Mouse (Mus musculus): ENCODE results near the gene Pex3. TPM values are rescaled to one million over a fixed set of nuclear protein-coding genes. Genes with fewer than 3 reads are reported as not detected.

Gene Pex3
- polyA plus RNA-seq, 1 experiment from 2014 or later = 27.0 TPM

DNA sequence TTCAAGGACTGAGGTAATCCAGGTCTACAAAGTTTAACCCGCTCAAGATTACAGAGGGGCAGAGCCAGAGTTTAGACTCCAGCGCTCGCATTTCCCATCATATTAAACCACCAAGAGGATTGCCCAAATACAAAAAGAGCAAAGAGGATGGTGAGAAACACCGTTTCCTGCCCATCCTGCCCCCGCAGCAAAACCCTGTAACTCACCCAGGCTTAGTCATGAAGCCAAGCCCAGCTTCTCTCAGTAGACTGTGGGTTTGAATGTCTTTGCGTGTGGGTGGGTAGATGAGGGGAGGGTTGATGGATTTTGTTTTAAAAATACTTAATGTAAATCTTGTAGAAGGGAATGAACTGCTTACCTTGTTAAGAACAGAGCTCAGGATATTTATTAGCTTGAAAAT lies 19.5 kb upstream of the Pex3 start:
- no peaks in the 10 kb centered on the region for H3K4me1 ChIP-seq (ENCODE audit: control insufficient read depth, insufficient read depth, low read length)
- WGBS = 88% methylated on average over 6 of the region's 6 CpGs
- H3K27me3 ChIP-seq (ENCODE audit: control insufficient read depth, insufficient read depth, low read length) = no peaks in the 10 kb centered on the region; the same call in 1 of the 2 replicates
- no peak for DNase-seq (ENCODE audit: low spot score, missing footprints)
- H3K9me3 ChIP-seq (ENCODE audit: control insufficient read depth, low read length) = no peaks in the 10 kb centered on the region
- no peak overlapping the region for H3K27ac ChIP-seq (ENCODE audit: low read depth, low read length)
- no peak overlapping the region for H3K4me2 ChIP-seq
- no peak overlapping the region for H3K4me3 ChIP-seq (ENCODE audit: low read depth, low read length)
- no peak for ATAC-seq (ENCODE audit: low FRiP score)
- H3K9ac ChIP-seq (ENCODE audit: low read length) = no peak overlapping the region
- H3K36me3 ChIP-seq (ENCODE audit: control insufficient read depth, insufficient read depth, low read length) = no peaks in the 10 kb centered on the region

DNA sequence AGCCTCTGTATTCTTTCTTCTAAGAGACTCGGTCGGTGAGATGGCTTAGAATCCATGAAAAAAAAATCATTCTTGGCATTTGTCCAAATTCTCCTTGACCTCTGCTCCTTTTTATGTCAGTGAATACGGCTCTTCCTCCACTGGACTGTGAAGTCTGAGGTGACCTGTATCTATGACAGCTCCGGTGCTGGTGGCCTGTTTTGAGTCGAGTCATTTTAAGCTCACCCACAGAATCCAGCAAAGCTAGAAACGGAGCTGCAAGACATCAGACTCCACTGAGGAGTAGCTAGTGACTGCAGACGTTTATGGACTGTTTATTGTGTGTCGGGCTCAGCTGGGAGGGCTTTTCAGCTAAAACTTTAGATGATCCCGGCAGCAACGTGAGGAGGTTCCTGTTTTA lies 19.1 kb upstream of the Pex3 start:
- Histone ChIP-seq H3K9me3 (ENCODE audit: control insufficient read depth, low read length) (no peaks in the 10 kb centered on the region), H3K9ac (ENCODE audit: low read length) (no peak overlapping the region), H3K4me3 (ENCODE audit: low read depth, low read length) (no peak overlapping the region), H3K27me3 (ENCODE audit: control insufficient read depth, insufficient read depth, low read length) (no peaks in the 10 kb centered on the region; the same call in 1 of the 2 replicates), H3K27ac (ENCODE audit: low read depth, low read length) (no peak overlapping the region), H3K36me3 (ENCODE audit: control insufficient read depth, insufficient read depth, low read length) (no peaks in the 10 kb centered on the region), H3K4me1 (ENCODE audit: control insufficient read depth, insufficient read depth, low read length) (no peaks in the 10 kb centered on the region), H3K4me2 (no peak overlapping the region)
- DNase-seq (ENCODE audit: low spot score, missing footprints) = no peak
- WGBS = 70% methylated on average over 10 of the region's 10 CpGs
- no peak for ATAC-seq (ENCODE audit: low FRiP score)

GRCm38 (mm10) chr10:13570697-13571538 lies 18.0 kb upstream of the Pex3 start:
- Histone ChIP-seq H3K27me3 (ENCODE audit: control insufficient read depth, insufficient read depth, low read length) (no peaks in the 10 kb centered on the region; the same call in 1 of the 2 replicates), H3K36me3 (ENCODE audit: control insufficient read depth, insufficient read depth, low read length) (no peaks in the 10 kb centered on the region), H3K4me1 (ENCODE audit: control insufficient read depth, insufficient read depth, low read length) (no peaks in the 10 kb centered on the region), H3K4me3 (ENCODE audit: low read depth, low read length) (no peak overlapping the region), H3K27ac (ENCODE audit: low read depth, low read length) (no peak overlapping the region), H3K4me2 (no peak overlapping the region), H3K9me3 (ENCODE audit: control insufficient read depth, low read length) (no peaks in the 10 kb centered on the region), H3K9ac (ENCODE audit: low read length) (no peak overlapping the region)
- 56% methylated on average over 9 of the region's 9 CpGs for WGBS
- no peak for DNase-seq (ENCODE audit: low spot score, missing footprints)
- peak; percentile 56; the same call in 1 of the 2 replicates for ATAC-seq (ENCODE audit: low FRiP score)

DNA sequence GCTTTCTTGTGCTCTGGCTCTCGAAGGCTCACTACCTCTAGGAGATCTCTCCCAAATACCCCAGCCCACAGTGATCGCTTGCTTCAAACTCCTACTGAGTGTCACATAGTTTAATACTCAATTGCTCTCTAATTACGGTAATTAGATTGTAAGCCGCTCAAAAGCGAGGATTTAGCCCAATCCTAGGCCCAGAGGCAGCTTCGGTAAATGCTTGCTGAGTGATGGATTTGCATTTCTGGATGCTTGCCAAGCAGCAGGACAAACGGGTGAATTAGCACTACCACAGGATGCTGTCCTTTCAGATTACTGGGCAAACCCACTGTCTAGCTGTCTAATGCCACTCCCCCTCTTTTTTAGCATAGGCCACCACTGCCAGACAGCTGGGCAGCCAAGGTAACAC lies 16.9 kb upstream of the Pex3 start:
- H3K27ac ChIP-seq (ENCODE audit: low read depth, low read length) = no peak overlapping the region
- WGBS = 49% methylated on average over 7 of the region's 7 CpGs
- no peaks in the 10 kb centered on the region; the same call in 1 of the 2 replicates for H3K27me3 ChIP-seq (ENCODE audit: control insufficient read depth, insufficient read depth, low read length)
- no peaks in the 10 kb centered on the region for H3K36me3 ChIP-seq (ENCODE audit: control insufficient read depth, insufficient read depth, low read length)
- no peak overlapping the region for H3K4me2 ChIP-seq
- ATAC-seq (ENCODE audit: low FRiP score) = peak; percentile 55
- H3K9me3 ChIP-seq (ENCODE audit: control insufficient read depth, low read length) = no peaks in the 10 kb centered on the region
- DNase-seq (ENCODE audit: low spot score, missing footprints) = no peak
- H3K4me3 ChIP-seq (ENCODE audit: low read depth, low read length) = no peak overlapping the region
- no peak overlapping the region for H3K9ac ChIP-seq (ENCODE audit: low read length)
- H3K4me1 ChIP-seq (ENCODE audit: control insufficient read depth, insufficient read depth, low read length) = no peaks in the 10 kb centered on the region

GRCm38 (mm10) chr10:13566393-13566792 lies 13.5 kb upstream of the Pex3 start:
- Histone ChIP-seq H3K27me3 (ENCODE audit: control insufficient read depth, insufficient read depth, low read length) (no peaks in the 10 kb centered on the region), H3K36me3 (ENCODE audit: control insufficient read depth, insufficient read depth, low read length) (no peaks in the 10 kb centered on the region), H3K4me2 (no peak overlapping the region), H3K9me3 (ENCODE audit: control insufficient read depth, low read length) (no peaks in the 10 kb centered on the region), H3K9ac (ENCODE audit: low read length) (no peak overlapping the region), H3K27ac (ENCODE audit: low read depth, low read length) (no peak overlapping the region), H3K4me3 (ENCODE audit: low read depth, low read length) (no peak overlapping the region), H3K4me1 (ENCODE audit: control insufficient read depth, insufficient read depth, low read length) (no peaks in the 10 kb centered on the region)
- 61% methylated on average over 13 of the region's 13 CpGs for WGBS
- ATAC-seq (ENCODE audit: low FRiP score) (no peak), DNase-seq (ENCODE audit: low spot score, missing footprints) (no peak)

- Histone ChIP-seq H3K4me1 (ENCODE audit: control insufficient read depth, insufficient read depth, low read length) (no peaks in the 10 kb centered on the region), H3K27me3 (ENCODE audit: control insufficient read depth, insufficient read depth, low read length) (no peaks in the 10 kb centered on the region), H3K9ac (ENCODE audit: low read length) (no peak overlapping the region), H3K36me3 (ENCODE audit: control insufficient read depth, insufficient read depth, low read length) (no peaks in the 10 kb centered on the region), H3K4me2 (peak overlapping the region; percentile 32), H3K9me3 (ENCODE audit: control insufficient read depth, low read length) (no peaks in the 10 kb centered on the region), H3K4me3 (ENCODE audit: low read depth, low read length) (no peak overlapping the region), H3K27ac (ENCODE audit: low read depth, low read length) (no peak overlapping the region)
- ATAC-seq (ENCODE audit: low FRiP score) = no peak
- 69% methylated on average over 8 of the region's 8 CpGs for WGBS
- no peak for DNase-seq (ENCODE audit: low spot score, missing footprints)
These were observed 12.1 kb upstream of the Pex3 start for GRCm38 (mm10) chr10:13565080-13565448.

DNA sequence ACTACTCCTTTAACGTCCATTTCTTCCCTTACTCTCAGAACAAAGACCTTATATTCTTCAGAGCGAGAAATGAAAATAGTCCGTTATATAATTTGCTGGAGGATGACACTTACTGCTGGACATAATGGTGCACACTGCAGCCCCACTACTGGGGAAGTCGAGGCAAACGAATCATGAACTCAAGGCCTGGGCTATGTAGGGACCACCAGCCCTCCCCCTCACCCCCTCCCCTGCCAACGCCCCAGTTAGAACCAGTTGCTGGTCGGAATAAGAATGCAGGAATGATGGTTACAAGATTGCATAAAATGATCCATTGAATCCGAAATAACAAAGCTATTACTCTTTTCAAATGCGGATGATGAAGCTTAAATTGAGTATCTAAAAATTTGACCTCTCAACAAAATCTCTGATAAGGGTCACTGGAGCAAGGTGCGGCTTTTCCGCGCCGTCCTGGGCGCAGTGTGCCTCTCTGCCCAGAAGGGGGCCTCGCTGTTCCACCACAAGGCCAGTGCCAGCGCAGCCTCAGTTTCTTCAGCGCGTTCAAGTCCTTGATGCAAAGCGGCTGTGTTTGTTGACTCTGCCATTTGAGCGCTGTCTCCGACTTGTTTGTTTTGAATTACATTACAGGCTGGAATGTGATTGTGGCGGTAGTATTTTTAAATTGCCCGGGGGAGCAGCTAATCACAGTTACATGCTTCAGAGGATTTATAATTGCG lies 11.6 kb upstream of the Pex3 start:
- ATAC-seq (ENCODE audit: low FRiP score) = peak; percentile 79
- DNase-seq (ENCODE audit: low spot score, missing footprints) = peak; percentile 92
- Histone ChIP-seq H3K36me3 (ENCODE audit: control insufficient read depth, insufficient read depth, low read length) (no peaks in the 10 kb centered on the region), H3K9ac (ENCODE audit: low read length) (no peak overlapping the region), H3K4me1 (ENCODE audit: control insufficient read depth, insufficient read depth, low read length) (no peaks in the 10 kb centered on the region), H3K4me2 (peak overlapping the region; percentile 32), H3K4me3 (ENCODE audit: low read depth, low read length) (no peak overlapping the region), H3K27me3 (ENCODE audit: control insufficient read depth, insufficient read depth, low read length) (no peaks in the 10 kb centered on the region), H3K27ac (ENCODE audit: low read depth, low read length) (no peak overlapping the region), H3K9me3 (ENCODE audit: control insufficient read depth, low read length) (no peaks in the 10 kb centered on the region)
- WGBS = 28% methylated on average over 24 of the region's 24 CpGs

DNA sequence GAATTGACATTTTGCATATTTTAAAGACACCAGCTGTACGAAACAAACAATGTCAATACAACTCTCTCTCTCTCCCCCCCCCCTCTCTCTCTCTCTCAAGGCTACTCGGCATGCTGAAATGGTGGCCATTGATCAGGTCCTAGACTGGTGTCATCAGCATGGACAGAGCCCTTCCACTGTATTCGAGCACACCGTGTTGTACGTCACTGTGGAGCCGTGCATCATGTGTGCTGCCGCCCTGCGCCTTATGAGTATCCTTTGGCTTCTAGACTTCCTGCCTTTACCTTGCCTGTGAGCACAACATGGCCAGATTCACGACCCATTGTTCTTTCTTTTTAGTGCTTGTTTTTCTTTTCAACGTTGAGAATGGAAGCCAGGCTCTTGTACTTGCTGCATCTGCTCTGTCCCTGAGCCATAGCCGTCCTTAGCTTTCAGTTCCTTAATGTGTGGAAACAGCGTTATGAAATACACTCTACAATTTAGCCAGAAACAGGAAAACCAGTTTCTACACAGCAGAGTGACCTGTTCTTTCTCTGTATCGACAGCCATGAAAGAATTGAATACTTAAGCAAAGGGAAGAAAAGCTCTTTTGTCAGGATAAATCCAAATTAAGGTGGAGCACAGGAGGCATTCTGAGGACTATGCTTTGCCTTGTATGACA lies 7.2 kb upstream of the Pex3 start:
- 90% methylated on average over 13 of the region's 13 CpGs for WGBS
- Histone ChIP-seq H3K4me3 (ENCODE audit: low read depth, low read length) (no peak overlapping the region), H3K27me3 (ENCODE audit: control insufficient read depth, insufficient read depth, low read length) (no peaks in the 10 kb centered on the region), H3K36me3 (ENCODE audit: control insufficient read depth, insufficient read depth, low read length) (no peaks in the 10 kb centered on the region), H3K9me3 (ENCODE audit: control insufficient read depth, low read length) (no peaks in the 10 kb centered on the region), H3K4me2 (no peak overlapping the region), H3K9ac (ENCODE audit: low read length) (no peak overlapping the region), H3K27ac (ENCODE audit: low read depth, low read length) (no peak overlapping the region), H3K4me1 (ENCODE audit: control insufficient read depth, insufficient read depth, low read length) (no peaks in the 10 kb centered on the region)
- ATAC-seq (ENCODE audit: low FRiP score) = no peak
- DNase-seq (ENCODE audit: low spot score, missing footprints) = no peak

DNA sequence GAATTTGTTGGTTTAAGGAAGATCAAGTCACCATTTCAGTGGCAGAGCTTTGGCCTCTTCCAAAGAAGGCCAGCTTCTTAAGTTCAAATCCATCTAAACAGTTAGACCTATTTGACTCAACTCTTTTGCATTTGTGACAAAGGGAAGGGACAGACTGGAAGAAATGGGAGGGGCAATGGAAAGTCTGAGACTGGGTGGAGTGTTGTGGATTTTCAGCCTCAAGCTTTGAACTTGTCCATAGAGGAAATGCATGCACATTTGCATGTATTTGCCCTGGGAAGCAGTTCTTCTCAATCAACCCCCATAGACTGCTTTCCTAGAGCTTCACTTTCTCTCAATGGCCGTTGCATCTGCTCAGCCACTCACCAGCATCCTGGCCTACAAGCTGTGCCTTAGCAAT lies 1.4 kb upstream of the Pex3 start:
- H3K9me3 ChIP-seq (ENCODE audit: control insufficient read depth, low read length) = no peaks in the 10 kb centered on the region
- H3K4me2 ChIP-seq = no peak overlapping the region
- 95% methylated on average over 1 of the region's 1 CpGs for WGBS
- no peak overlapping the region for H3K27ac ChIP-seq (ENCODE audit: low read depth, low read length)
- H3K4me3 ChIP-seq (ENCODE audit: low read depth, low read length) = no peak overlapping the region
- ATAC-seq (ENCODE audit: low FRiP score) (no peak), DNase-seq (ENCODE audit: low spot score, missing footprints) (no peak)
- peaks cover 3% of the 10 kb centered on the region; the same call in 1 of the 2 replicates for H3K4me1 ChIP-seq (ENCODE audit: control insufficient read depth, insufficient read depth, low read length)
- H3K9ac ChIP-seq (ENCODE audit: low read length) = no peak overlapping the region
- no peaks in the 10 kb centered on the region for H3K27me3 ChIP-seq (ENCODE audit: control insufficient read depth, insufficient read depth, low read length)
- H3K36me3 ChIP-seq (ENCODE audit: control insufficient read depth, insufficient read depth, low read length) = no peaks in the 10 kb centered on the region
